Mouse (Mus musculus): ENCODE results near the gene Bcl2l1.

- TF ChIP-seq CTCF (IDR thresholded peaks at IDR 0.05; ENCODE audit: control insufficient read depth, insufficient read depth, low read length) (no peak), POLR2A (IDR thresholded peaks at IDR 0.05; ENCODE audit: borderline replicate concordance, control insufficient read depth, low read depth, low read length) (no peak)
These were observed 56.2 kb downstream of the Bcl2l1 start for GRCm38 (mm10) chr2:152775357-152775756.

Data from bone marrow, adult 2 months (tissue).